Mouse (Mus musculus) midbrain, embryonic 15.5 days (tissue): ENCODE results near the gene Prdm5. TPM values are rescaled to one million over a fixed set of nuclear protein-coding genes. Genes with fewer than 3 reads are reported as not detected.
A peak's percentile ranks its signal among the peaks of the same experiment; 100 is the strongest.

ENCODE experiments used
- ATAC-seq: fragments of 200-750 bp; cut with Nextera tagmentation; replicated peaks from 2 replicates; pipeline ENCODE4 v1.8.0; 2017; ENCODE audit warnings: moderate TSS enrichment
- H3K27ac ChIP-seq: fragments of 300-500 bp; sonication (generic); 2 replicates; pipeline ENCODE4 v1.5.1; 2015; ENCODE audit warnings: mild to moderate bottlenecking, inconsistent platforms
- H3K27me3 ChIP-seq: fragments of 300-500 bp; sonication (generic); replicated peaks from 2 replicates; pipeline ENCODE4 v1.6.1; 2015; ENCODE audit warnings: inconsistent platforms
- H3K36me3 ChIP-seq: fragments of 300-500 bp; sonication (generic); replicated peaks from 2 replicates; pipeline ENCODE4 v1.6.1; 2015; ENCODE audit warnings: inconsistent platforms
- H3K4me1 ChIP-seq: fragments of 300-500 bp; sonication (generic); 2 replicates; pipeline ENCODE4 v1.6.1; 2015; ENCODE audit warnings: inconsistent platforms
- H3K4me2 ChIP-seq: fragments of 300-500 bp; sonication (generic); 2 replicates; pipeline ENCODE4 v1.6.1; 2015; ENCODE audit warnings: inconsistent platforms, mild to moderate bottlenecking, moderate library complexity
- H3K4me3 ChIP-seq: fragments of 300-500 bp; sonication (generic); 2 replicates; pipeline ENCODE4 v1.5.1; 2015; ENCODE audit warnings: mild to moderate bottlenecking, inconsistent platforms
- H3K9ac ChIP-seq: fragments of 300-500 bp; sonication (generic); 2 replicates; pipeline ENCODE4 v1.6.1; 2015; ENCODE audit warnings: mild to moderate bottlenecking, inconsistent platforms
- H3K9me3 ChIP-seq: fragments of 300-500 bp; sonication (generic); 2 replicates; pipeline ENCODE4 v1.6.1; 2016; ENCODE audit warnings: inconsistent platforms
- WGBS: fragments of 180-500 bp; shearing (Covaris S2); methylation state at CpG from one replicate; pipeline ENCODE4 v1.1.7; 2015; ENCODE audit warnings: mixed read lengths; 5-methylcytosine and 5-hydroxymethylcytosine counted together
- polyA plus RNA-seq: library from polyadenylated mRNA; unstranded; fragments of >200 nt; fragmentation: Nextera tagmentation; extraction: Ambion mirVana; gene quantifications from 2 replicates; pipeline ENCODE4 v1.2.1, GENCODE M21; 2015

Prdm5 gene
- polyA plus RNA-seq, 1 experiment from 2014 or later, result 5.2 TPM

DNA sequence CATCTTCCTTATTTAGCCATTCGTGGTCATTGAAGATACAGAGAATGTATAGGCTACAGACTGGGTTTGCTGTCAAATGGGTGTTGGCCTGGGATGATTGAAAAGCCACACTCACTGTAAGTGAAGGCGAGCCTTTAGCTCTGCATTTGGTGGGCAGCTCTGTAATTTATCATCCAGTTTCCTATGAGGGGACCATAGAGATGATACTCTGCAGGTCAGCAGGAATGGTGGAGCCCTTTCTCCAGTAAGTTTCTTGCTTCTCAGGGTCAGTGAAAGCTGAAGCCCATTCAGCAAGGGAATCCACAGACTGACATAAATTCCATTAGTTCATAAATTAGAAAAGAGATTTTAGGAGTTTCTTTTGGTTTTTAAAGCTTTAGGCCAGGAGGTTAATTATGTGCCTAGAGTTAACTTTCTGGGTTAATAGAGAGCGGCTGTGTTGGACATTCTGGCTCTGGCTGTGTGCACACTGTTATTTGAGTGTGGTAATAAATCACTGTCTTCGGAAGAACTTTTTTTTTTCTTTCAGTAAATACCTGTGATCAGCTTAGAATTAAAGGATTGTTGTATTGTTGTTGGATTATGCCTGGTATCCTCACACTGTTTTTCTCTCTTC, 113.4 kb downstream of the Prdm5 start:
- H3K4me1 ChIP-seq, result no peaks in the 10 kb centered on the region
- no peak for ATAC-seq
- H3K27ac ChIP-seq, result no peak overlapping the region
- no peaks in the 10 kb centered on the region for H3K9me3 ChIP-seq
- H3K9ac ChIP-seq, result no peak overlapping the region
- H3K4me2 ChIP-seq, result no peak overlapping the region
- no peaks in the 10 kb centered on the region for H3K36me3 ChIP-seq
- 78% methylated on average over 4 of the region's 4 CpGs for WGBS
- no peaks in the 10 kb centered on the region for H3K27me3 ChIP-seq
- no peak overlapping the region for H3K4me3 ChIP-seq

DNA sequence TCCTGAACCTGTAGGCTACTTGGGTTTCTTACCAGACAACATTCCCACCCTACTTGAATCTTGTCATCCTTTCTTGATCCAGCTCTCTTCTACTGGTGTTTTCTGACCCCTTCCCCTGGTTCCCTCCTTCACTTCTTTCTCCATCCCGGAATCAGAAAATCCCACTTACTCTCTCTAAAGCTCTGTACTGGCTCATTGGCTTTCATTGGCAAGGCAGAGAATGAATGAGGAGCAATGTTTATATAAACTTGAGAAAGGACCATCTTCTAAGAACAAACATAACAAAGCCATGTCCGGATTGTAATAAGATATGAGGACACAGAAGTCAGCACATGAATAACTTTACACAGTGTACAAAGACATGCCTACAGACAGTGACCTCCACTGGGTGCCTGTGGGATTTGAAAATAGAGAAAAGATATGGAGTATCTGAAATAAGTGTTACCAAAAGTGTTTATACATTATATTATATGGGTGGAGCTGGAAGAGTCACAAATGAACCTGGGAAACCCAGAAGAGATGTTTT, 127.9 kb downstream of the Prdm5 start:
- Histone ChIP-seq H3K27me3 (no peaks in the 10 kb centered on the region), H3K9me3 (no peaks in the 10 kb centered on the region), H3K4me3 (no peak overlapping the region), H3K4me2 (no peak overlapping the region), H3K9ac (no peak overlapping the region), H3K4me1 (no peaks in the 10 kb centered on the region), H3K36me3 (no peaks in the 10 kb centered on the region), H3K27ac (no peak overlapping the region)
- no peak for ATAC-seq
- WGBS, result 87% methylated on average over 2 of the region's 2 CpGs

DNA sequence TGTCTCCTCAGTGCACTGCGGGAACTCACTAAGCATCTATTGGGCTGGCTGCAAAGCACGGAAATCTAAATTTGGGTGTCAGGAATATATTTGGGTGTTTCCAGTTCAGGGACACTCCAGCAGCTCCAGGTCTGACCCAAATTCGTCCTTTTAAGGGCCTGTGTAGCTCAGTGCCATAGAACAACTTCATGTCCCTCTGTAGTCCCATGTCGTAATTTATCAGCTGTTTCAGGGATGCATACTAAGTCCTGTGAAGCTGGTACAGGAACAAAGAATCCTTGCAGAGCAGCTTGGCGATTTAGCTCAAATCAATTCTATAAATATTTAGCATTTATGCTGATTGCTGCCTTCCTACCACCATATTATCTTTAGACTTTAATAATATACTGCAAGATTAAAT, 136.6 kb downstream of the Prdm5 start:
- H3K27me3 ChIP-seq, result no peaks in the 10 kb centered on the region
- 65% methylated on average over 5 of the region's 5 CpGs for WGBS
- no peaks in the 10 kb centered on the region for H3K4me1 ChIP-seq
- H3K36me3 ChIP-seq, result no peaks in the 10 kb centered on the region
- ATAC-seq, result no peak
- no peak overlapping the region for H3K4me3 ChIP-seq
- no peak overlapping the region for H3K9ac ChIP-seq
- H3K9me3 ChIP-seq, result no peaks in the 10 kb centered on the region
- H3K27ac ChIP-seq, result no peak overlapping the region
- H3K4me2 ChIP-seq, result no peak overlapping the region

GRCm38 (mm10) chr6:65921703-65922102, 142.9 kb downstream of the Prdm5 start:
- no peaks in the 10 kb centered on the region for H3K36me3 ChIP-seq
- no peaks in the 10 kb centered on the region for H3K27me3 ChIP-seq
- no peaks in the 10 kb centered on the region for H3K9me3 ChIP-seq
- H3K9ac ChIP-seq, result no peak overlapping the region
- ATAC-seq, result no peak
- H3K4me3 ChIP-seq, result no peak overlapping the region
- no peak overlapping the region for H3K4me2 ChIP-seq
- no peak overlapping the region for H3K27ac ChIP-seq
- 88% methylated on average over 3 of the region's 3 CpGs for WGBS
- H3K4me1 ChIP-seq, result no peaks in the 10 kb centered on the region

DNA sequence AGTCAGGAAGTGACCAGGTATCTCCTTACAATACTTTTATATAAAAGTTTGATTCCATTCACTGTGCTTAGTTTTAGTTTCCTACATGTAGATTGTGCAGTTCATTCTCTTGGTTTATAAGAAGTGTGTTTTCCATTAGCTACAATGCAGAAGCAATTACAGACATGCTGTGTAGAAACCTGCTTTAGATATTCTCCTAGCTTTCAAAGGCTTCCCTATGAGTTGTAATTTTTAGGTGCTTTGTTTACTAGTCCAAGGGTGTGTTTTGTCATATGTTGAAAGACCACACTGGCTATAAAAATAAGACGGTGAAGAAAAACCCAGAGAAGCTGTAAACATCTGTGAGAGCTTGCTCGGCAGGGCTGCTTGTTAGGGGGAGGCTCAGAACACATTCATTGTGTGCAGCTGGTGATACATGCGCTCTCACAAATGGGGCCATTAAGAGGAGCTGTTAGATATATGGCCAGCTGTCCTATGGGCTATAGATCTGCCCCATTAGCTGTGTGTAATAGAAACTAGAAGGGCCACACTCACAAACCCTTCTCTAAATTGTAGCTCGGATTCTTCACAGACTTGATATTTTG, 144.8 kb downstream of the Prdm5 start:
- ATAC-seq, result no peak
- Histone ChIP-seq H3K9ac (no peak overlapping the region), H3K4me1 (no peaks in the 10 kb centered on the region), H3K4me3 (no peak overlapping the region), H3K27me3 (no peaks in the 10 kb centered on the region), H3K9me3 (no peaks in the 10 kb centered on the region), H3K4me2 (no peak overlapping the region), H3K27ac (no peak overlapping the region), H3K36me3 (no peaks in the 10 kb centered on the region)
- 84% methylated on average over 4 of the region's 4 CpGs for WGBS

DNA sequence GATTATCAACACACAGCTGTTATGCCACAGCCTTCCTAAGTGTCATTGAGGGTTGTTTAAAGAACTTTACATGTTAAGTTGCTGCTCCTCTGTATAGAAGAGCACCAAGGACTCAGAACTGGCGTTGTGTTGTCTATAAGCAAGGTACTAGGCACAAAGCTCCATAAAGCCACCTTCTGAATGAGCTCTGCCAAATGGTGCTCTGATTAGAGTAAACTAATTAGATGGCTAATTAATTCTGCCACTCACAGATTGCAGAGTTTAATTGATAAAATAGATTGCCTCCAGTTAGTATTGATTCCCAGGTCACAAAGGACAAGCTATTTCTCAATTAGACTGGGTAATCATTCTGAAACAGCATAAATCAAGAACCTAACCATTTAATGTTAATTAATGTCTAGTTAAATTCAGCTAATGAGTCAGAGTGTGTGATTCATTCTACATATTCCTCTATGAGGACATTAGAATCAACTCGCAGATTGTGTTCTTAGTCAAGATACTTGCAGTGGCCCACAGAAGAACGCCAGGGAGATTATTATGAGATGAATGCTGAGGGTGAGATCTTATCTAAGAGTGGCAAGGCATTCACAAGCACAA, 147.0 kb downstream of the Prdm5 start:
- ATAC-seq, result no peak
- Histone ChIP-seq H3K4me1 (no peaks in the 10 kb centered on the region), H3K9me3 (no peaks in the 10 kb centered on the region), H3K4me2 (no peak overlapping the region), H3K36me3 (no peaks in the 10 kb centered on the region), H3K4me3 (no peak overlapping the region), H3K9ac (no peak overlapping the region), H3K27ac (no peak overlapping the region), H3K27me3 (no peaks in the 10 kb centered on the region)
- 77% methylated on average over 3 of the region's 3 CpGs for WGBS

DNA sequence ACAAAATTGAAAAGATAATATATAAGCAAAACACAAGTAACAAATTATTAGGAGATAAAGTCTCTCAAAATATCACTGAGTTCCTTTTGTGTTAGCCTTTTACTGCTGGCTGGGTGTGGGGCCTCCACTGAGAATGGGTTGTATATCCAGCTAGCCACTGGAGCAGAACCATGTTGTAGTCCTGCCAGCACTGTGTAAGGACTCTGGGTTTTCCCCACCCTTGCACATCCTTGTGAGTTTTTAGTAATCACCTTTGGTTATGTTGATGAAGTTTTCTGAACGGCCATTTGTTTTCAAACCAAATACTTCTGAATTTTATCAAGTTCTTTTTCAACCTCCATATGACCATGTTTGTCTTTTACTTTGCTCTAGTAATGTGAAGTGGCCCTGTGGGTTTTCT, 151.7 kb downstream of the Prdm5 start:
- Histone ChIP-seq H3K27me3 (no peaks in the 10 kb centered on the region), H3K27ac (no peak overlapping the region), H3K36me3 (no peaks in the 10 kb centered on the region), H3K4me1 (peaks cover 2% of the 10 kb centered on the region; the same call in 1 of the 2 replicates), H3K4me2 (no peak overlapping the region), H3K9ac (no peak overlapping the region), H3K9me3 (no peaks in the 10 kb centered on the region), H3K4me3 (no peak overlapping the region)
- no peak for ATAC-seq
- 88% methylated on average over 1 of the region's 1 CpGs for WGBS

DNA sequence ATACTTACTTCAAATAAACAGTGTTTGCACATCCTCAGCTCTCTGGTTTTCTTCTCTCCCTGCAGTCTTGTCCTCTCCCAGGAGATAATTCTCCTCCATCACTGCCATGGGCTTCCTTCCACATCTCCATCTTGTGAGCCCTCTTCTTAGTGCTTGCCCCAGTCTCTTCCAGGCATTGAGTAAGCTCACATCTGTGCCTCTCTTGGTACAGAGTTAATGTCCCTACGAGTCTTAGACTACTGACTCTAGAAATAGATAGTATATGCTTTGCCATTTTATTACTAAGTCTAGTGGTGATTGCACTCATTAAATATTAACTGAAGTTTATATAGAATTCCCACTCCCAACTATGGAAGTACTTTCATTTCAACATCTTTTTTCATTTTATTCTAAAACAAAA, 154.0 kb downstream of the Prdm5 start:
- 0 out of 2 replicates have a peak, but pooled peaks have one; percentile 35 for ATAC-seq
- Histone ChIP-seq H3K4me3 (no peak overlapping the region), H3K36me3 (no peaks in the 10 kb centered on the region), H3K4me1 (peaks cover 2% of the 10 kb centered on the region; the same call in 1 of the 2 replicates), H3K27ac (no peak overlapping the region), H3K9ac (no peak overlapping the region), H3K4me2 (no peak overlapping the region), H3K9me3 (no peaks in the 10 kb centered on the region), H3K27me3 (no peaks in the 10 kb centered on the region)
- WGBS, result 18% methylated on average over 1 of the region's 1 CpGs

GRCm38 (mm10) chr6:65933177-65933576, 154.4 kb downstream of the Prdm5 start:
- no peak overlapping the region for H3K4me3 ChIP-seq
- no peak overlapping the region for H3K27ac ChIP-seq

DNA sequence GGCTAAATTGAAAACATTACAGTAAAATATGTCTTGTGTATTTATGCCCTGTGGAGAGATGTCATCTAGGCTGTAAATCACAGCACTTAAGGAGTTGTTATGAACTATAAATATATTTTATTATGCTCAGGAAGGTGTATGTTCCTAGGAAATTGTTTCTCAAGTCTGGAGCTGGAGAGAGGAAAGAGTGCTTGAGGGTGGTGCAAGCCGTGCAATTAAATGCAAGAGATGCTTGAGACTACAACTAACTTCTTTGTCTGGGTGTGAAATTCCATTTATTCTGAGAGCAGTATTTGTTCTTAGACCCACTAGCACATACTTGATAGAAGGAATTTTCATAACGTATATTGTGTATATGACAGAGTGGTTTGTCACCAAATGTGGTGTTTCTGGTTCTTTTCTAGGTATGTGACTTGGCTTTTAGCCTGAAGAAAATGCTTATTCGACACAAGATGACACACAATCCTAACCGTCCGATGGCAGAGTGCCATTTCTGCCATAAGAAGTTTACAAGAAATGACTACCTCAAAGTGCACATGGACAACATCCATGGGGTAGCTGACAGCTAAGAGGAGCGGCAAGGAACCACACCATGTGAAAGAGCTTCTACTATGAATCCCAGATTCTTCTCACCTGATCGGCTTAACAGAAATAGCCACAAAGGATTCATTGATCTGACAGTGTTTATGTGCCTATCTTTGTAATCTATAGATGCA, 156.9 kb downstream of the Prdm5 start:
- Histone ChIP-seq H3K27ac (no peak overlapping the region), H3K27me3 (no peaks in the 10 kb centered on the region), H3K4me3 (no peak overlapping the region), H3K4me2 (no peak overlapping the region), H3K4me1 (peaks cover 2% of the 10 kb centered on the region; the same call in 1 of the 2 replicates), H3K9me3 (no peaks in the 10 kb centered on the region), H3K9ac (no peak overlapping the region), H3K36me3 (no peaks in the 10 kb centered on the region)
- WGBS, result 91% methylated on average over 7 of the region's 7 CpGs
- ATAC-seq, result no peak

More at GRCm38 (mm10) chr6:65933177-65933576, 154.4 kb downstream of the Prdm5 start:
- H3K9me3 ChIP-seq, result no peaks in the 10 kb centered on the region
- no peak overlapping the region for H3K9ac ChIP-seq
- no peaks in the 10 kb centered on the region for H3K36me3 ChIP-seq
- 6% methylated on average over 4 of the region's 4 CpGs for WGBS
- no peak overlapping the region for H3K4me2 ChIP-seq
- H3K4me1 ChIP-seq, result peaks cover 2% of the 10 kb centered on the region; the same call in 1 of the 2 replicates
- H3K27me3 ChIP-seq, result no peaks in the 10 kb centered on the region
- ATAC-seq, result peak; percentile 88

- H3K4me2 ChIP-seq, result no peak overlapping the region
- no peaks in the 10 kb centered on the region for H3K9me3 ChIP-seq
- no peaks in the 10 kb centered on the region for H3K27me3 ChIP-seq
- no peak for ATAC-seq
- H3K27ac ChIP-seq, result no peak overlapping the region
- no peak overlapping the region for H3K4me3 ChIP-seq
- WGBS, result 68% methylated on average over 6 of the region's 6 CpGs
- H3K9ac ChIP-seq, result no peak overlapping the region
- H3K36me3 ChIP-seq, result no peaks in the 10 kb centered on the region
- H3K4me1 ChIP-seq, result no peaks in the 10 kb centered on the region
These were observed 171.7 kb downstream of the Prdm5 start for GRCm38 (mm10) chr6:65950492-65950891.

DNA sequence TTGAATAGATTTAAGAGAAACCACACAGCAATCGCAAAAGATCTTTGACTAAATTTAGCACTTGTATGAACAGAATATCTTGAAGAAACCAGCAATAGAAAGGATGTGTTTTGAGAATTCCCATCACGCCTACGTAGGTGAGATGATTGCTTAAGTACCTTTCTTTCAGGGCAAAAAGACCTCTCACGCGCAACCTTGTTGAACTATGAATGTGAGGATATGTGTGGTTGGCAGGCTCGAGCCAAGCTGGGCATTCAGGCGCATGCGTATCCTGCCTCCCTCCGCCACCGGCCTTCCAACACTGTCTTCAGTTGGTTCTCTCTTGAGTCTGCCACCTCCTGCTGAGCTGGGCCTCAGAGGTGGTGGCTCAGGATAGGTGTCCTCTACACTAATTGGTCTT, 173.5 kb downstream of the Prdm5 start, which contains the start of gene 4930544G11Rik:
4930544G11Rik (plus strand) TSS at position 301 of the 400 bp plus-strand sequence.
- 97% methylated on average over 10 of the region's 10 CpGs for WGBS
- no peaks in the 10 kb centered on the region for H3K4me1 ChIP-seq
- no peak within 1 kb of the TSS for H3K4me2 ChIP-seq
- no peak within 1 kb of the TSS for H3K27ac ChIP-seq
- no peaks in the 10 kb centered on the region for H3K36me3 ChIP-seq
- no peak within 1 kb of the TSS for H3K9ac ChIP-seq
- H3K4me3 ChIP-seq, result no peak within 1 kb of the TSS
- H3K9me3 ChIP-seq, result no peaks in the 10 kb centered on the region
- no peak for ATAC-seq
- no peaks in the 10 kb centered on the region for H3K27me3 ChIP-seq
